Mouse (Mus musculus) limb, embryonic 13.5 days (tissue): ENCODE measurements around the gene Sorcs1. TPM values are rescaled to one million over a fixed set of nuclear protein-coding genes. Genes with fewer than 3 reads are reported as not detected.

ENCODE experiments used
- ATAC-seq: fragments of 200-750 bp; cut with Nextera tagmentation; 2 replicates; pipeline ENCODE4 v1.8.0; 2017; ENCODE audit warnings: low read depth, moderate number of reproducible peaks, moderate TSS enrichment; ENCODE audit not compliant: low FRiP score
- H3K27ac ChIP-seq: fragments of 300-500 bp; sonication (generic); 2 replicates; pipeline ENCODE4 v1.5.1; 2015; ENCODE audit warnings: inconsistent platforms, mild to moderate bottlenecking, moderate library complexity
- H3K27me3 ChIP-seq: fragments of 300-500 bp; sonication (generic); 2 replicates; pipeline ENCODE4 v1.6.1; 2015; ENCODE audit warnings: mild to moderate bottlenecking, inconsistent platforms
- H3K36me3 ChIP-seq: fragments of 300-500 bp; sonication (generic); 2 replicates; pipeline ENCODE4 v1.6.1; 2015; ENCODE audit warnings: inconsistent platforms, mild to moderate bottlenecking, moderate library complexity
- H3K4me1 ChIP-seq: fragments of 300-500 bp; sonication (generic); 2 replicates; pipeline ENCODE4 v1.6.1; 2015; ENCODE audit warnings: inconsistent platforms
- H3K4me2 ChIP-seq: fragments of 300-500 bp; sonication (generic); replicated peaks from 2 replicates; pipeline ENCODE4 v1.6.1; 2015; ENCODE audit warnings: inconsistent platforms, mild to moderate bottlenecking, moderate library complexity
- H3K4me3 ChIP-seq: fragments of 300-500 bp; sonication (generic); 2 replicates; pipeline ENCODE4 v1.5.1; 2015; ENCODE audit warnings: moderate library complexity, mild to moderate bottlenecking, inconsistent platforms
- H3K9ac ChIP-seq: fragments of 300-500 bp; sonication (generic); 2 replicates; pipeline ENCODE4 v1.6.1; 2015; ENCODE audit warnings: mild to moderate bottlenecking, inconsistent platforms
- H3K9me3 ChIP-seq: fragments of 300-500 bp; sonication (generic); 2 replicates; pipeline ENCODE4 v1.6.1; 2016; ENCODE audit warnings: inconsistent platforms
- WGBS: fragments of 180-500 bp; shearing (Covaris S2); methylation state at CpG from one replicate; pipeline ENCODE4 v1.1.7; 2015; 5-methylcytosine and 5-hydroxymethylcytosine counted together
- polyA plus RNA-seq: library from polyadenylated mRNA; unstranded; fragments of >200 nt; fragmentation: Nextera tagmentation; extraction: Ambion mirVana; gene quantifications from 2 replicates; pipeline ENCODE4 v1.2.1, GENCODE M21; 2015

Sorcs1 gene
- polyA plus RNA-seq, 1 experiment from 2014 or later, result 2.8 TPM

- Histone ChIP-seq H3K9me3 (no peaks in the 10 kb centered on the region), H3K9ac (no peak overlapping the region), H3K27ac (no peak overlapping the region), H3K4me3 (no peak overlapping the region), H3K4me2 (no peak overlapping the region), H3K4me1 (peaks cover 4% of the 10 kb centered on the region; the same call in 1 of the 2 replicates), H3K36me3 (no peaks in the 10 kb centered on the region), H3K27me3 (no peaks in the 10 kb centered on the region)
- no peak for ATAC-seq
- WGBS, result 86% methylated on average over 10 of the region's 10 CpGs
These were observed 352.8 kb downstream of the Sorcs1 start for GRCm38 (mm10) chr19:50325686-50326085.

- no peaks in the 10 kb centered on the region for H3K4me1 ChIP-seq
- 71% methylated on average over 2 of the region's 2 CpGs for WGBS
- H3K36me3 ChIP-seq, result no peaks in the 10 kb centered on the region
- no peaks in the 10 kb centered on the region for H3K27me3 ChIP-seq
- H3K4me2 ChIP-seq, result no peak overlapping the region
- H3K9ac ChIP-seq, result no peak overlapping the region
- no peak overlapping the region for H3K27ac ChIP-seq
- H3K9me3 ChIP-seq, result no peaks in the 10 kb centered on the region
- no peak for ATAC-seq
- H3K4me3 ChIP-seq, result no peak overlapping the region
These were observed 371.4 kb downstream of the Sorcs1 start for GRCm38 (mm10) chr19:50307046-50307445.

- no peak overlapping the region for H3K4me2 ChIP-seq
- H3K27ac ChIP-seq, result no peak overlapping the region
- no peaks in the 10 kb centered on the region for H3K4me1 ChIP-seq
- no peak for ATAC-seq
- H3K4me3 ChIP-seq, result no peak overlapping the region
- no peaks in the 10 kb centered on the region for H3K9me3 ChIP-seq
- 86% methylated on average over 7 of the region's 7 CpGs for WGBS
- no peaks in the 10 kb centered on the region for H3K36me3 ChIP-seq
- no peak overlapping the region for H3K9ac ChIP-seq
- no peaks in the 10 kb centered on the region for H3K27me3 ChIP-seq
These were observed 384.2 kb downstream of the Sorcs1 start for GRCm38 (mm10) chr19:50294205-50294604.

- H3K4me2 ChIP-seq, result no peak overlapping the region
- H3K36me3 ChIP-seq, result no peaks in the 10 kb centered on the region
- H3K27ac ChIP-seq, result no peak overlapping the region
- no peak overlapping the region for H3K4me3 ChIP-seq
- H3K27me3 ChIP-seq, result peaks cover 17% of the 10 kb centered on the region; the same call in 1 of the 2 replicates
- H3K9me3 ChIP-seq, result no peaks in the 10 kb centered on the region
- H3K4me1 ChIP-seq, result no peaks in the 10 kb centered on the region
- ATAC-seq, result no peak
- WGBS, result 77% methylated on average over 1 of the region's 1 CpGs
- H3K9ac ChIP-seq, result no peak overlapping the region
These were observed 414.0 kb downstream of the Sorcs1 start for GRCm38 (mm10) chr19:50264450-50264849.

GRCm38 (mm10) chr19:50258718-50259413 is 419.6 kb downstream of the Sorcs1 start:
- no peaks in the 10 kb centered on the region for H3K4me1 ChIP-seq
- no peak overlapping the region for H3K9ac ChIP-seq
- no peak overlapping the region for H3K4me2 ChIP-seq
- 39% methylated on average over 16 of the region's 16 CpGs for WGBS
- no peaks in the 10 kb centered on the region for H3K9me3 ChIP-seq
- ATAC-seq, result no peak
- peaks cover 17% of the 10 kb centered on the region; the same call in 1 of the 2 replicates for H3K27me3 ChIP-seq
- no peak overlapping the region for H3K27ac ChIP-seq
- H3K4me3 ChIP-seq, result no peak overlapping the region
- no peaks in the 10 kb centered on the region for H3K36me3 ChIP-seq

DNA sequence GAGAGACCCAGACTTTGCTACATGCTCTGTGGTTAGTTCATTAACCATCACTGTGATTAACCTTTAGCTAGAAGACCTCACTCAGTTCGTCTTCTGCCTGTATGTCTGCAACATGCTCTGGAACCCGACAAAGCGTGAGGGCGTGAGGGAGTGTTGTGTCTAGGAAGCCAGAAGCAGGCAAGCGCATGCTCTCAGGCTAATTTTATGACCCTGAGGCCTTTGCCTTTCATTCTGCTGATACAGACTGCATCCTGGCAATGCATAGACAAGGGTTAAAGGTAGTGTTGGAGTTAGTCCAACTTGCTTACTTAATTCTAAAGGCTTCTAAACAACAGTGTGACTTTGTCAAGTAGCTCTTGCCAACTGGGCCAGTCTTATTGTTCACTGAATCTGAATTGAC is 458.0 kb downstream of the Sorcs1 start:
- no peak overlapping the region for H3K4me2 ChIP-seq
- WGBS, result 62% methylated on average over 5 of the region's 5 CpGs
- no peak for ATAC-seq

DNA sequence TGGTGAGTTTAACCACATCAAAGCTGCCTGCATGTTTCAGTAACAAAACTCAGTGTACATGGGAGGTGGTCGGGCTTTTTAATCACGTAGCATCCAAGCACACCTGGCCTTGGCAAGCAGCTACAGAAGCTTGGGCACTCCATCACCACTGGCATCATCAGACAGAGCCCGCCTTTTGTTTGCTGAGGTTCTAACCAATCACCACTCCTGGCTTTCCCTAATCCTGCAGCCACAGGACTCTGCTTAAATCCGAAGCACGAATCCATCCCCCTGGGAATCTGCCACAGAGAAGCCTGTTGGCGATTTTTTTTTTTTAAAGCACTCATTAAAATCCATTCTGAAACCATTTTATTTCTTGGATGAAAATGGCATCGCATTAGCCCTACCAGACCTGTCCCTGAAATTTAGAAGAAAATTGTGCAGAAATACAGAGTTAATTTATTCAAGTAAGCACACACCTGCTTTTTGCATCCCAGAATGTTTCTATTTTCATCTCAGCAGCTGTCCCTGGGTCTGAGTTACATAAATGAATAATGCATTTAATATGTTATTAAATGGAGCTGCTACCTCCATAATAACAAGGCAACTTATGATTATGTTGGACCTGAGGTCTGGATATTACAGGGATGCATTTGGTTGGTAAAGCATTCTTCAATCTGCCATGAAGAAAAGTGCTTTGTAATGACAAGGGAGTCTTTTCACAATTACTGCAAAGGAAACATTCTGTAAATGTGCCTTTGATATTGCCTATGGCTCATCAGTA is 463.8 kb downstream of the Sorcs1 start:
- 35% methylated on average over 7 of the region's 7 CpGs for WGBS
- H3K4me3 ChIP-seq, result no peak overlapping the region
- no peaks in the 10 kb centered on the region for H3K9me3 ChIP-seq
- no peak overlapping the region for H3K4me2 ChIP-seq
- no peak overlapping the region for H3K9ac ChIP-seq
- no peaks in the 10 kb centered on the region for H3K36me3 ChIP-seq
- no peaks in the 10 kb centered on the region for H3K4me1 ChIP-seq
- H3K27ac ChIP-seq, result no peak overlapping the region
- no peaks in the 10 kb centered on the region for H3K27me3 ChIP-seq
- no peak for ATAC-seq

More for the DNA sequence above, 458.0 kb downstream of the Sorcs1 start:
- no peaks in the 10 kb centered on the region for H3K4me1 ChIP-seq
- H3K4me3 ChIP-seq, result no peak overlapping the region
- no peak overlapping the region for H3K9ac ChIP-seq
- no peaks in the 10 kb centered on the region for H3K27me3 ChIP-seq
- no peaks in the 10 kb centered on the region for H3K9me3 ChIP-seq
- H3K27ac ChIP-seq, result no peak overlapping the region
- no peaks in the 10 kb centered on the region for H3K36me3 ChIP-seq

DNA sequence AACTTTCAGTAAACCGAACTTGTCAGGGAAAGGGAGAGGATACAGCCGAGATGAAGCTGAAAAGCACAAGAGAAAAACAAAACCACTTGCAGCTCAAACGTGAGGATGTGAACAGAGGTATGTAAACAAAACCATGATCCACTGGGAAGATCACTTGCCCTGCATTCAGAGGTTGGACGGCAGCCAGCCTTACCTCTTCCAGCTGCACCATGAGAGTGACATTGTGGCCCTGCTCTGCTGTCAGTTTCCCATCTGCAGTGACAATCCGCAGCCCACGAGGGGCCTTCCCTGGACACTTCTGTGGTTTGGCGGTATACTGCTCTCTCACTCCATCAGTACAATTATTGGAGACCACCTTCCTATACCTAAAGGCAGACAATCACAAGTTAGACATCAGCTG is 468.0 kb downstream of the Sorcs1 start:
- Histone ChIP-seq H3K4me2 (no peak overlapping the region), H3K36me3 (no peaks in the 10 kb centered on the region), H3K9ac (no peak overlapping the region), H3K4me3 (no peak overlapping the region), H3K27ac (no peak overlapping the region), H3K4me1 (no peaks in the 10 kb centered on the region), H3K9me3 (no peaks in the 10 kb centered on the region), H3K27me3 (no peaks in the 10 kb centered on the region)
- ATAC-seq, result no peak
- WGBS, result 55% methylated on average over 7 of the region's 7 CpGs

DNA sequence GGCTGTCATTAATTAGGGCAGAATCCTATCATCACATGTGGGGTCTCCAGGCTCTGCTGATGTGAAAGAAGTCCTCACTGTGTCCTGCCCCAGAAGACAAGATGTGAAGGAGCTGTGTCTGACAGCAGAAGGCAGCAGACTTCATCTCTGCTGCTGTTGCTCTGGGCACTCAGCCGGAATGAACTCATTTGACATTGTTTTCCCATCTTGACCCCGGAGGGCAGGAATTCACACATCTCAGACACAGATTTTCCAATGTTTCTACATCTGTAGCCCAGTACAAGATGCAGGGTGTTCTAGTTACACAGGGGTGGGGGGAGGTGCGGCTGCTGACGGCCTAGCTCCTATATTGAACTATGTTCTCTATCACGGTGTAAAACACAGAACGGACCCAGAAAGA is 474.1 kb downstream of the Sorcs1 start:
- Histone ChIP-seq H3K4me2 (no peak overlapping the region), H3K4me1 (no peaks in the 10 kb centered on the region), H3K9me3 (no peaks in the 10 kb centered on the region), H3K9ac (no peak overlapping the region), H3K27ac (no peak overlapping the region), H3K27me3 (no peaks in the 10 kb centered on the region), H3K4me3 (no peak overlapping the region), H3K36me3 (no peaks in the 10 kb centered on the region)
- no peak for ATAC-seq
- 84% methylated on average over 6 of the region's 6 CpGs for WGBS

DNA sequence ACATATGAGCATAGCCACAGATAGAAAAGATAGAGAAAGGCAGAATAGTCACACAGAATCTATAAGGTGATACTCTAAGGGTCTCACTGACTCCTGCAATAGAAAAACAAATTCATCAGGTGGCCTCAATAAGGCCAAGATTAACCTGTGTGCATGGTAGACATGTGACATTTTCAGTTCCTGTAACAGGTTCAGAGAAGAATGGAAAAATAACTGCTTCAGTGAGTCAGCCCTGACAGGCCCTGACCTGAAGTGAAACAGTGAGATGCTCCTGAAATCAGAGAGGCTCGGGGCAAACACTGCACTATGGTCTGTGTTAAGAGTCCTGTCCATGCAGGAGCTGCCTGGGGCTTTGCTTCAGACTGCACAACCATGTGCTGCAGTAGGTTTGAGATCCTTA is 481.9 kb downstream of the Sorcs1 start:
- no peak overlapping the region for H3K27ac ChIP-seq
- no peak overlapping the region for H3K9ac ChIP-seq
- H3K4me2 ChIP-seq, result no peak overlapping the region
- no peaks in the 10 kb centered on the region for H3K4me1 ChIP-seq
- ATAC-seq, result no peak
- H3K9me3 ChIP-seq, result no peaks in the 10 kb centered on the region
- H3K4me3 ChIP-seq, result no peak overlapping the region
- 76% methylated on average over 1 of the region's 1 CpGs for WGBS
- H3K36me3 ChIP-seq, result no peaks in the 10 kb centered on the region
- H3K27me3 ChIP-seq, result no peaks in the 10 kb centered on the region

DNA sequence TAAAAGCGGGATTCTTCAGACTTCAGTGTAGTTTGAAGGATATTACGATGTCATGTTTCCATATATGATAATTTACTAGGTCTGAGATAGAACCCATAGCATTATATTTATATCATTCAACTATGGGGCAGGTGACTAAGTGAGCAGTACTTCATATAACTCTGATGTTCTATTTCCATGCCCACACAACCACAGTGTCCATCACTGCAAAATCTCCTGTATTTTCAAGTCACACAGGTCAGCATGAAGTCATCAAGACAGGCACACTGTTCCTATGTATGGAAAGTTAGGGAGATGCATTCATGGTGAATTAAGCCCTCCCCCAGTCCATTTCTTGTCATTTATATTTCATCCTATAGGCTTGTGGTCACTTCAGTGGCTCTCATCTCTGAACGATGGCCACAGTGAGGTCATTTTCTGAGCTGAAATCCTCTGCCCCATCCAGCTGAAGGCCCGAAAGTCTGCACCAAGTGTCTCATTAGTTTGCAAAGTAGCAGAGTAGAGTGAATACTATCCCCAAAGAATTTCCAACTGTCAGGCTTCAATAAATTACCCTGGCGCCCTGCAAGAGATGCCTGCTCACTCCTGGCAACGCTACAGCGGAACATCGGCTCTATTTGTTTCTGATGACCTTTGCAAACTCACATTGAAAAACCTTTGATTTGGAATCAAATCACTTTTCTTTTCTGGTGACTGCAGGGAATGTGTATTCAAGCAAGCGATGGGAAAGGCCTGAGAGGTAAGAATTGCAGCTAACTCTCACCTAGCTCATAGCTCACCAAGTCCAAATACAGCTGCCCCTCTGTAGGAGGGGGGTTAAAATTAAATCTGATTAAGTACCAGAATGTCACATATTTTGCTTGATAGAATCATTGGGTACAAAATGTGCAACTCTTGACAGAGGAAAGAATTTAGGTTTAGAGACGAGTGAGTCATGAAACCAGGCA is 492.4 kb downstream of the Sorcs1 start:
- no peak overlapping the region for H3K27ac ChIP-seq
- H3K4me2 ChIP-seq, result no peak overlapping the region
- no peaks in the 10 kb centered on the region for H3K36me3 ChIP-seq
- no peaks in the 10 kb centered on the region for H3K9me3 ChIP-seq
- no peak overlapping the region for H3K9ac ChIP-seq
- H3K4me3 ChIP-seq, result no peak overlapping the region
- 79% methylated on average over 10 of the region's 10 CpGs for WGBS
- ATAC-seq, result no peak
- H3K4me1 ChIP-seq, result no peaks in the 10 kb centered on the region
- H3K27me3 ChIP-seq, result peaks cover 4% of the 10 kb centered on the region
